Comparison of ENCODE assay signal across 8 mouse cellular contexts in genomic region chr5:151142671-151143601, GRCm38 (mm10).
DNase-seq lines count a peak whose midpoint lies in the region; ATAC-seq and TF ChIP-seq lines count a peak whose summit lies in the region.

No protein-coding gene starts in this region.

- peak; percentile 92 for ATAC-seq in lung, embryonic 14.5 days (ENCODE audit: insufficient read depth)

- H3K36me3 ChIP-seq in lung, embryonic 14.5 days (ENCODE audit: insufficient read depth) = no peaks in the 10 kb centered on the region

- H3K27me3 ChIP-seq in lung, embryonic 14.5 days (ENCODE audit: insufficient read depth, low read length) = no peaks in the 10 kb centered on the region

- no peaks in the 10 kb centered on the region for H3K9me3 ChIP-seq in lung, embryonic 14.5 days (ENCODE audit: low read depth, low read length)

- peak; percentile 3 for DNase-seq in cerebellum, adult 8-10 months
- DNase-seq in cerebellum, adult 11 months = no peak
- DNase-seq in cerebellum, postnatal 14 days = peak; percentile 10 to 15
- peak; percentile 61 for DNase-seq in gastrocnemius, postnatal 25 days
- DNase-seq in hindlimb bud, embryonic 11.5 days (ENCODE audit: extremely low spot score, low read depth, low spot score) = peak; percentile 71
- DNase-seq in lung, embryonic 14.5 days = peak; percentile 85
- peak; percentile 52 for DNase-seq in skeletal muscle tissue, adult 2 months (ENCODE audit: low read depth, low spot score)
- DNase-seq in thymus, postnatal 10 days (ENCODE audit: low spot score in 2 of 2) = no peak

- H3K4me1 ChIP-seq in lung, embryonic 14.5 days (ENCODE audit: insufficient read depth) = peaks cover 25% of the 10 kb centered on the region

- no peak for TF ChIP-seq CTCF in lung, embryonic 14.5 days (IDR thresholded peaks at IDR 0.05; ENCODE audit: low read depth)

- peak overlapping the region; percentile 25; the same call in 1 of the 2 replicates for H3K9ac ChIP-seq in lung, embryonic 14.5 days

- H3K27ac ChIP-seq in lung, embryonic 14.5 days (ENCODE audit: low read depth) = peak overlapping the region; percentile 90

- H3K4me2 ChIP-seq in lung, embryonic 14.5 days = peak overlapping the region; percentile 8; the same call in 1 of the 2 replicates

- no peak overlapping the region for H3K4me3 ChIP-seq in lung, embryonic 14.5 days (ENCODE audit: low read depth, low read length)

- WGBS in lung, embryonic 14.5 days = 11% methylated on average over 11 of the region's 11 CpGs

Comparison
In these comparisons a context has a peak if more than half of its experiments do, and no peak if none do; other contexts are left out.
1. DNase-seq: peak in cerebellum, adult 8-10 months (single experiment), cerebellum, postnatal 14 days (2 of 2), gastrocnemius, postnatal 25 days (single experiment), hindlimb bud, embryonic 11.5 days (single experiment), lung, embryonic 14.5 days (single experiment) and skeletal muscle tissue, adult 2 months (single experiment); none in cerebellum, adult 11 months (single experiment) and thymus, postnatal 10 days (0 of 2).